Mouse (Mus musculus) embryonic stem cell, embryonic (primary cell): Measurements from ENCODE around the gene 1700030J22Rik.

ENCODE experiments used
- CTCF ChIA-PET, 4 experiments: fragments of 300-600 bp in 2 of 4; fragments of 350-600 bp in 2 of 4; sonication (Branson Sonifier 250); formaldehyde crosslinking; loops; one replicate each; lab custom pipeline; 2022; ENCODE audit warnings: inconsistent platforms in 2 of 4; lab: Charles Lee
- POLR2A ChIA-PET, 4 experiments: fragments of 300-600 bp in 2 of 4; fragments of 350-600 bp in 2 of 4; sonication (Branson Sonifier 250); formaldehyde crosslinking; loops; one replicate each; lab custom pipeline; 2022; ENCODE audit warnings: antibody characterized with exemption in 4 of 4, inconsistent platforms in 1 of 4; lab: Charles Lee

Gene 1700030J22Rik

GRCm38 (mm10) chr8:116980117-116980516 is 1.4 kb upstream of the 1700030J22Rik start:
- CTCF ChIA-PET = interaction anchor here (0.5 to 2.2 kb wide), 19 partner anchors 8 to 1349 kb away, joined by 3 to 10 read pairs (median 4); partner anchors contain the start of gene Gcsh (in 2 of the 4)
- POLR2A ChIA-PET = interaction anchor here (0.6 to 3.9 kb wide), 8 partner anchors 12 to 452 kb away, joined by 3 to 90 read pairs (median 5); partner anchors contain the start of genes Gcsh (in 3 of the 4) and Cmc2 (in 1 of the 4)

- POLR2A ChIA-PET = interaction anchor here (0.6 to 3.9 kb wide), 43 partner anchors 8 to 824 kb away, joined by 3 to 90 read pairs (median 4); partner anchors contain the start of genes Cmc2 (in 3 of the 4), Gcsh (in 3 of the 4), Atmin (in 2 of the 4) and Cenpn (in 2 of the 4)
- CTCF ChIA-PET = interaction anchor here in 3 of 4 experiments (0.5 to 2.2 kb wide), 19 partner anchors 10 to 445 kb away, joined by 3 to 17 read pairs (median 6); partner anchors contain the start of genes Gcsh (in 3 of the 3), Atmin (in 1 of the 3), Cenpn (in 1 of the 3) and Cmc2 (in 1 of the 3)
Observed at GRCm38 (mm10) chr8:116978052-116978451, 707 bp downstream of the 1700030J22Rik start.

- ChIA-PET POLR2A (interaction anchor here in 3 of 4 experiments (0.6 to 2.0 kb wide), 8 partner anchors 14 to 55 kb away, joined by 3 to 9 read pairs (median 4); partner anchors contain the start of genes Cenpn (in 1 of the 3), Cmc2 (in 1 of the 3) and Gcsh (in 1 of the 3)), CTCF (interaction anchor here in 1 of 4 experiments (1.4 kb wide), 1 partner anchor 494 kb away, joined by 3 read pairs; no protein-coding TSS in a partner anchor)
Observed at GRCm38 (mm10) chr8:116975606-116976005, 3.2 kb downstream of the 1700030J22Rik start.

- CTCF ChIA-PET = interaction anchor here in 1 of 4 experiments (1.4 kb wide), 1 partner anchor 494 kb away, joined by 3 read pairs; no protein-coding TSS in a partner anchor
- POLR2A ChIA-PET = interaction anchor here in 3 of 4 experiments (0.7 to 2.0 kb wide), 10 partner anchors 13 to 58 kb away, joined by 3 to 9 read pairs (median 4); partner anchors contain the start of genes Gcsh (in 2 of the 3), Cenpn (in 1 of the 3) and Cmc2 (in 1 of the 3)
Observed at GRCm38 (mm10) chr8:116975066-116975465, 3.7 kb downstream of the 1700030J22Rik start.

GRCm38 (mm10) chr8:116969531-116969930 is 9.2 kb downstream of the 1700030J22Rik start:
- CTCF ChIA-PET = interaction anchor here in 1 of 4 experiments (0.6 kb wide), 1 partner anchor 9 kb away, joined by 4 read pairs; the partner anchor contains the start of gene 1700030J22Rik
- POLR2A ChIA-PET = interaction anchor here in 2 of 4 experiments (1.1 to 1.2 kb wide), 3 partner anchors 9 to 16 kb away, joined by 3 to 6 read pairs (median 3); partner anchors contain the start of gene 1700030J22Rik (in 1 of the 2)

- ChIA-PET CTCF (interaction anchor here in 1 of 4 experiments (0.6 kb wide), 1 partner anchor 153 kb away, joined by 7 read pairs; no protein-coding TSS in a partner anchor), POLR2A (interaction anchor here in 1 of 4 experiments (0.8 kb wide), 1 partner anchor 9 kb away, joined by 3 read pairs; no protein-coding TSS in a partner anchor)
Observed at GRCm38 (mm10) chr8:116954415-116954814, 24.3 kb downstream of the 1700030J22Rik start.

- POLR2A ChIA-PET = interaction anchor here in 2 of 4 experiments (0.6 to 1.7 kb wide), 3 partner anchors 8 to 160 kb away, joined by 3 to 6 read pairs (median 6); partner anchors contain the start of genes Atmin (in 1 of the 2) and Gcsh (in 1 of the 2)
- CTCF ChIA-PET = interaction anchor here in 1 of 4 experiments (1.4 kb wide), 1 partner anchor 28 kb away, joined by 4 read pairs; no protein-coding TSS in a partner anchor
Observed at GRCm38 (mm10) chr8:116952428-116952827, 26.3 kb downstream of the 1700030J22Rik start.

GRCm38 (mm10) chr8:116951778-116952177 is 27.0 kb downstream of the 1700030J22Rik start:
- POLR2A ChIA-PET = interaction anchor here in 2 of 4 experiments (0.6 to 1.4 kb wide), 3 partner anchors 24 to 161 kb away, joined by 3 to 6 read pairs (median 3); partner anchors contain the start of gene Gcsh (in 1 of the 2)
- CTCF ChIA-PET = no interaction called here

GRCm38 (mm10) chr8:116951369-116951768 is 27.4 kb downstream of the 1700030J22Rik start:
- CTCF ChIA-PET = interaction anchor here in 2 of 4 experiments (0.6 to 0.7 kb wide), 2 partner anchors 33 to 129 kb away, joined by 3 to 4 read pairs; no protein-coding TSS in a partner anchor
- POLR2A ChIA-PET = interaction anchor here in 2 of 4 experiments (0.6 to 1.4 kb wide), 3 partner anchors 10 to 42 kb away, joined by 3 to 4 read pairs (median 3); partner anchors contain the start of gene Gcsh (in 1 of the 2)

- POLR2A ChIA-PET = interaction anchor here in 2 of 4 experiments (0.5 to 5.7 kb wide), 10 partner anchors 11 to 360 kb away, joined by 3 to 32 read pairs (median 3); partner anchors contain the start of genes Cenpn (in 1 of the 2), Cmc2 (in 1 of the 2) and Gcsh (in 1 of the 2)
- CTCF ChIA-PET = no interaction called here
Observed at GRCm38 (mm10) chr8:116947589-116947988, 31.2 kb downstream of the 1700030J22Rik start.

- ChIA-PET POLR2A (interaction anchor here in 3 of 4 experiments (0.5 to 5.7 kb wide), 20 partner anchors 9 to 402 kb away, joined by 3 to 32 read pairs (median 4); partner anchors contain the start of genes Cmc2 (in 2 of the 3), Gcsh (in 2 of the 3), 1700030J22Rik (in 1 of the 3) and Cenpn (in 1 of the 3)), CTCF (interaction anchor here (0.6 to 1.1 kb wide), 6 partner anchors 19 to 799 kb away, joined by 3 read pairs; partner anchors contain the start of gene Cenpn (in 1 of the 4))
Observed at GRCm38 (mm10) chr8:116946851-116947250, 31.9 kb downstream of the 1700030J22Rik start.

GRCm38 (mm10) chr8:116946268-116946838 is 32.4 kb downstream of the 1700030J22Rik start:
- POLR2A ChIA-PET = interaction anchor here in 3 of 4 experiments (0.7 to 5.7 kb wide), 24 partner anchors 8 to 190 kb away, joined by 3 to 32 read pairs (median 4); partner anchors contain the start of genes Gcsh (in 3 of the 3), Cmc2 (in 2 of the 3), 1700030J22Rik (in 1 of the 3) and Cenpn (in 1 of the 3)
- CTCF ChIA-PET = interaction anchor here in 3 of 4 experiments (0.7 to 3.1 kb wide), 4 partner anchors 18 to 800 kb away, joined by 3 to 15 read pairs (median 3); partner anchors contain the start of genes 1700030J22Rik (in 1 of the 3) and Cenpn (in 1 of the 3)

- ChIA-PET CTCF (interaction anchor here in 3 of 4 experiments (0.6 to 3.1 kb wide), 3 partner anchors 33 to 1243 kb away, joined by 5 to 15 read pairs (median 7); partner anchors contain the start of gene 1700030J22Rik (in 1 of the 3)), POLR2A (interaction anchor here in 3 of 4 experiments (0.9 to 5.7 kb wide), 20 partner anchors 8 to 71 kb away, joined by 3 to 32 read pairs (median 7); partner anchors contain the start of genes 1700030J22Rik (in 3 of the 3), Gcsh (in 3 of the 3), Cmc2 (in 2 of the 3) and Cenpn (in 1 of the 3))
Observed at GRCm38 (mm10) chr8:116945169-116945910, 33.4 kb downstream of the 1700030J22Rik start.

- CTCF ChIA-PET = interaction anchor here in 3 of 4 experiments (0.6 to 3.1 kb wide), 5 partner anchors 17 to 1332 kb away, joined by 3 to 15 read pairs (median 6); partner anchors contain the start of genes 1700030J22Rik (in 1 of the 3), Cenpn (in 1 of the 3) and Cmc2 (in 1 of the 3)
- POLR2A ChIA-PET = interaction anchor here in 3 of 4 experiments (0.6 to 5.7 kb wide), 29 partner anchors 9 to 81 kb away, joined by 3 to 32 read pairs (median 6); partner anchors contain the start of genes 1700030J22Rik (in 3 of the 3), Cenpn (in 2 of the 3), Cmc2 (in 2 of the 3) and Gcsh (in 2 of the 3)
Observed at GRCm38 (mm10) chr8:116944385-116944696, 34.4 kb downstream of the 1700030J22Rik start.

- CTCF ChIA-PET = interaction anchor here in 3 of 4 experiments (0.5 to 3.1 kb wide), 8 partner anchors 16 to 1195 kb away, joined by 3 to 15 read pairs (median 5); partner anchors contain the start of genes 1700030J22Rik (in 2 of the 3), Cmc2 (in 2 of the 3) and Cenpn (in 1 of the 3)
- POLR2A ChIA-PET = interaction anchor here in 3 of 4 experiments (0.6 to 5.7 kb wide), 27 partner anchors 9 to 270 kb away, joined by 3 to 32 read pairs (median 6); partner anchors contain the start of genes 1700030J22Rik (in 3 of the 3), Cenpn (in 2 of the 3), Cmc2 (in 2 of the 3) and Gcsh (in 2 of the 3)
Observed at GRCm38 (mm10) chr8:116943555-116944384, 35.0 kb downstream of the 1700030J22Rik start.
